Mouse (Mus musculus): ENCODE measurements around the gene 4933425L06Rik. TPM values are rescaled to one million over a fixed set of nuclear protein-coding genes. Genes with fewer than 3 reads are reported as not detected.

The 4933425L06Rik gene
- polyA plus RNA-seq, 1 experiment from 2014 or later: not detected

DNA sequence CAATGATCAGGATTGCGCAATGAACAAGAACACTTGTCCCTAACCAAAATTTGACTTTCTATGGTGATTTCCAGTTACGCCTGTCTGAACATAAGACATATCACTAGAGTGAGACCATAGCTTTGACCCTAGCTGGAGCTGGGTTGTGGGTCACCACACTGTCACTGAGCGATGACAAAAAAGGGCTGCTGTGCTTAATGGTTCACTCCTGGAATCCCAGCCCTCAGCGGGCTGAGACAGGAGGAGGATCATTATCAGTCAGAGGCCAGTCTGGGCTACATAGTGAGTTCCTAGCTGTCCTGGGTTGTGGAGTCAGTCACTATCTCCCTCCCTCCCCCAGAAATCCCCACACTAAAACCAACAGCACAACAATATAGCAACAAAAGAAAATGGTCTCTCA lies 18.8 kb downstream of the 4933425L06Rik start:
- Histone ChIP-seq H3K36me3 (ENCODE audit: inconsistent target) (no peaks in the 10 kb centered on the region), H3K4me3 (ENCODE audit: inconsistent target) (no peak overlapping the region), H3K27ac (no peak overlapping the region), H3K79me2 (ENCODE audit: inconsistent target) (no peaks in the 10 kb centered on the region)
- WGBS (ENCODE audit: missing documents): 95% methylated on average over 4 of the region's 4 CpGs

DNA sequence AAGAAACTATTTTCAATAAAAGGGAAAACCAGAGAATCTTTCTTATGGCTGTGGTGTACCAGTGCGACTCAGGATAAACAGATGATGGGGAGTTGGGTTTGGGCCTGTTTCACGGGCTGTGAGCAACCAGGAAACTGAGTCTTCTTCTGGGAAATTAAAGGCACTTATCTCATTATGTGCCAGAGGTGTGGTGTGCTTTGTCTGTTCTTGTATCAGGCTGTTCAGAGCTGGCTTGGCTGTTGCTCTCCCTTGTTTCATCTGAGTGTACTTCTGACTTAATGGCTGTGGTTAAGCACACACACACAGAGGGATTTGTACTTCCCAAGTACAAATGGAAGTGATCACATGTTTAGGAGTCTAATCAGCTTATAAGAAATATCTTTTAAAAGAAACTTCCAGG lies 22.5 kb downstream of the 4933425L06Rik start:
- H3K36me3 ChIP-seq (ENCODE audit: inconsistent target): no peaks in the 10 kb centered on the region

DNA sequence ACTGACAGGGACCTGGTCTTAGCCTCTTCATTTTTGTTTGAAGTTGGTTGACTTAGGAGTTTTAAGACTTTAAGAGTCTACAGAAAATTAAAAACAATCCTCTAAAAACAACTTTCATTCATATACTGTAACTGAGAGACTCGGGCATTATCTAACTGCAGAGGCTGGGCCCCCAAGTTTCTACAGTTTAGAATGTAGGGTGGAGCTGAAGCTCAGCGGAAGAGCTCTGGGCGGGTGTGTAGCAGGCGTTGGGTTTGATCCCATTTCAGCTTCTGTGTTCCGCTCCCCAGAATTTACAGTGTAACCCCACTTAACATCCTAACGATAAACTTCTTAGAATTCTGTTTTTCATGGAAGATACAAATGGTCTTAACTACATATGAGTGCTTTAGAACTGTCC lies 29.7 kb downstream of the 4933425L06Rik start:
- H3K36me3 ChIP-seq (ENCODE audit: inconsistent target): no peaks in the 10 kb centered on the region
- no peak overlapping the region for H3K4me3 ChIP-seq (ENCODE audit: inconsistent target)
- 95% methylated on average over 6 of the region's 6 CpGs for WGBS (ENCODE audit: missing documents)
- no peaks in the 10 kb centered on the region for H3K79me2 ChIP-seq (ENCODE audit: inconsistent target)
- no peak overlapping the region for H3K27ac ChIP-seq

More for the DNA sequence above, 22.5 kb downstream of the 4933425L06Rik start:
- no peaks in the 10 kb centered on the region for H3K79me2 ChIP-seq (ENCODE audit: inconsistent target)
- H3K27ac ChIP-seq: no peak overlapping the region
- 91% methylated on average over 2 of the region's 2 CpGs for WGBS (ENCODE audit: missing documents)
- no peak overlapping the region for H3K4me3 ChIP-seq (ENCODE audit: inconsistent target)

DNA sequence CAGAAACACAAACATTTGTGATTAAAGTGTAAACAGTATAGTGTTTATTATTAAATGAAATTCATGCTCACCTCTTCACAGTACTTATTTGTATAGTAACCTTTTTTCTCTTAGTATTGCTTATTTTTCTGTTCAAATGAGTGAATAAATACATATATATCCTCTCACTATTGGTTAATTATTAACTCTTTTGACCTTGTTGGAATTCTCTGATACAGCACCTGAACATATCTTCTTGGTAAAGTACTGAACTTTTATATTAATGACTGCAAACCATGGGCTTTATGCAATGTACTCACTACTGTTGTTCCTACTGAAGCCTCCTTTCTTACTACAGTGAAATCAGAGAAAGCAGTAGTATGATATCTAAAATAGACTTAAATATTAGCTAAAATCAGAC lies 39.7 kb downstream of the 4933425L06Rik start:
- Histone ChIP-seq H3K4me3 (ENCODE audit: inconsistent target) (no peak overlapping the region), H3K36me3 (ENCODE audit: inconsistent target) (no peaks in the 10 kb centered on the region), H3K79me2 (ENCODE audit: inconsistent target) (no peaks in the 10 kb centered on the region), H3K27ac (no peak overlapping the region)

DNA sequence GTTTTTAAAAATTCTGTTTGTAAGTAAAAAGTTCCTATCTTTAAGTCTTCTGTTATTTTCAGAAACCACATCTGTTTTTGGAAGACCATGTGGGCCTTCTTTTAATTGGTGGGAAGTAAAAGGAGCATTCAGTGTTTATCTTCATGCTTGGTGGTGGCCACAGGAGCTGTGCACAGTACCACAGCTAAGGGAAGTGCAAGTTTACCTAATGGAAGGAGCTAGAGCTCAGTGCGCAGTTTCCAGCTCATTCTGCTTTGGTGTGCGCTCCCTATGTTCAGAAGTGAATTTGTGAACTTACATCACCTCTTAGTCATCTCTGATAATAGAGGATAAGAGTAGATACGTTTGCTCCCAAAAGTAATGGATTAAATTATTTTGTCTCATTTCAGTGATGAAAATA lies 40.2 kb downstream of the 4933425L06Rik start:
- no peaks in the 10 kb centered on the region for H3K79me2 ChIP-seq (ENCODE audit: inconsistent target)
- H3K4me3 ChIP-seq (ENCODE audit: inconsistent target): no peak overlapping the region
- H3K27ac ChIP-seq: no peak overlapping the region
- WGBS (ENCODE audit: missing documents): 86% methylated on average over 3 of the region's 3 CpGs
- no peaks in the 10 kb centered on the region for H3K36me3 ChIP-seq (ENCODE audit: inconsistent target)

DNA sequence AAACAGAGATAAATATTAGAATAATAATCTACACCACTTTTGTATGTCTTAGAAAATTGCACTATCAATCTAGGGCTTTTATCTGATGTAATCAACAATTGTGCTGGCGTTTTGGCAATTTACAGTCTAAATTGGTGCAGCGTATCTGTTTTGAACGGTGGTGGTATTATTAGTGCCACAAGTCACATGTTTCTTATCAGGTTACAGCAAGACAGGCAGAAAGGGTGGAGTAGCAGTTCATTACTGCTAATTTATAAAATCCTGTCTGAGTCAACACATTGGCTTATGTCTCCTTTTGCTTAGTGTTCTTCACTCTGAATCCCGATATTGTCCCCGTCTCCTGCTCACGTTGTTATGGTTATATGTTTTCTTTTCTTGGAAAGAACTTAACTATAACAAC lies 48.2 kb downstream of the 4933425L06Rik start:
- Histone ChIP-seq H3K36me3 (ENCODE audit: inconsistent target) (no peaks in the 10 kb centered on the region), H3K79me2 (ENCODE audit: inconsistent target) (no peaks in the 10 kb centered on the region), H3K27ac (no peak overlapping the region), H3K4me3 (ENCODE audit: inconsistent target) (no peak overlapping the region)
- 90% methylated on average over 6 of the region's 6 CpGs for WGBS (ENCODE audit: missing documents)

DNA sequence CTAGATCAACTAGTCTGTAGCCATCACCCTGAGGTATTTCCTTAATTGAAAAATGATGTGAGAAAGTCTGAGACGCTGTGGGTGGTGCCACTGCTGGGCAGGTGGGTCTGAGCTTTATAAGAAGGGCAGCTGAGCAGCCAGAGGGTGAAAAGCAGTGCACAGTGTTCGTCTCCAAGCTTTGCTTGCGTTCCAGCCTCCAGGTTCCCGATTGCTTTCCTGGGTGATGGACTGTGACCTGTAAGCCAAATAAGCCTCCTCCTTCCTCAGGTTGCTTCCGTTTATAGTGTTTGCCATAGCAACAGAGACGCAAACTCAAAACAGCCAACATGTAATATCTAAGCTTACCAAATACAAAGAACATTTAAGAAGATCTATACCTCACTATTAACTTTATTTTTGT lies 50.4 kb downstream of the 4933425L06Rik start:
- H3K4me3 ChIP-seq (ENCODE audit: inconsistent target): no peak overlapping the region
- 99% methylated on average over 6 of the region's 6 CpGs for WGBS (ENCODE audit: missing documents)
- H3K27ac ChIP-seq: no peak overlapping the region
- no peaks in the 10 kb centered on the region for H3K79me2 ChIP-seq (ENCODE audit: inconsistent target)
- H3K36me3 ChIP-seq (ENCODE audit: inconsistent target): no peaks in the 10 kb centered on the region

DNA sequence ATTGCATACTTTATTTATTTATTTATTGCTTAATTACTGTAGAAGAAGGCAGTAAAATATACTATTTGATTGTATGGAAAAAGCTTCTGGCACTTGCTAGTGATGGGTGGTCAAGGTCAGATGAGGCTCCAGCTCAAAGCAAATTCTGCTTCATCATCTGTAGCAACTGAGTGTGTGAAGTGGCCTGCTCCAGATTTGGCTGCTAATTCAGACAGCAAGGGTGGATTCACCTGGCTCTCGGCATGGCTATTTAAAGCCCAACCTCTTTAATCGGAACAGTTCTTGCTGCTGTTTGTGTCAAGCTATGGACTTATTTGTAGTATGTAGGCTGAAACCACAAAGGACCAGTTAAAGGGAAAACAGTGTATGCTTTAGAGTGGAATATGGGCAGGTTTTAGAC lies 50.9 kb downstream of the 4933425L06Rik start:
- no peak overlapping the region for H3K4me3 ChIP-seq (ENCODE audit: inconsistent target)
- no peaks in the 10 kb centered on the region for H3K36me3 ChIP-seq (ENCODE audit: inconsistent target)
- 100% methylated on average over 2 of the region's 2 CpGs for WGBS (ENCODE audit: missing documents)
- H3K27ac ChIP-seq: no peak overlapping the region
- no peaks in the 10 kb centered on the region for H3K79me2 ChIP-seq (ENCODE audit: inconsistent target)

DNA sequence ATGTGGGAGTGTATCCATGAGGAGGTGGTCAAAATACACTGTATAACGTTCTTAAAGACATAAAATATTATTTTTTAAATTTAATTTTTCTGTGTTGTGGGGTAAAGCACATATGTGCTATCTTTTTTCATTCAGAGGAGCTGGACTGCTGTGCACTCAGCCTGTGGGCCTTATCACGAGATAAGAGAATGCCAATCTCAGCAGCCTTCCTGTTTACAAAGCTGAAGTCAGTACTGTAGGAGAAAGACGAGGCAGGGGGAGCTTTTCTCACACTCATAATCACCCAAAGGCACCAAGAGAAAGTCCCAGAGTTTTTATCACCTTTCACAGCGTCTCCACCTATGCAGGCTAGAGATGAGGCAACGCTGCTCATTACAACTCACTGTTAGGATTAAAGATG lies 52.5 kb downstream of the 4933425L06Rik start:
- 74% methylated on average over 5 of the region's 5 CpGs for WGBS (ENCODE audit: missing documents)
- Histone ChIP-seq H3K4me3 (ENCODE audit: inconsistent target) (no peak overlapping the region), H3K79me2 (ENCODE audit: inconsistent target) (no peaks in the 10 kb centered on the region), H3K27ac (no peak overlapping the region), H3K36me3 (ENCODE audit: inconsistent target) (no peaks in the 10 kb centered on the region)

DNA sequence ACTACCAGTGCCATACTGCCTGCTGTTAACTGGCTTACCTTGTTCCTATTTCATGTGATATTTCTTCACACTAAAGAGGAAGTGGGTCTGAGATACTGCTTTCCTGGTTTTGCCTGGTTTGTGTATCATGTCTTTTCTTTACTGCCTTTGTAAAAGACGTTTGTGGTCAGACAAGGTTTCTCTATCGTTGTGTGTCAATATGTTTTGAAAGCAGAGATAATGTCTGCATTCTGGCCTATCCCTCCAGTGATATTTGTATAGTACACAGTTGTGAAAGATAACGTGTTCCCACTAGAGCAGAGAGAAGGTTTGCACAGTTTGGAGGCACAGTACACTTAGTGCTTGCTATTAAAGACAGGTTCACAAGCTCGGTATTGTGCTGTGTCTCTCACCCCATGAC lies 58.0 kb downstream of the 4933425L06Rik start:
- WGBS (ENCODE audit: missing documents): 3% methylated on average over 4 of the region's 4 CpGs
- Histone ChIP-seq H3K36me3 (ENCODE audit: inconsistent target) (no peaks in the 10 kb centered on the region), H3K4me3 (ENCODE audit: inconsistent target) (no peak overlapping the region), H3K27ac (no peak overlapping the region), H3K79me2 (ENCODE audit: inconsistent target) (no peaks in the 10 kb centered on the region)

DNA sequence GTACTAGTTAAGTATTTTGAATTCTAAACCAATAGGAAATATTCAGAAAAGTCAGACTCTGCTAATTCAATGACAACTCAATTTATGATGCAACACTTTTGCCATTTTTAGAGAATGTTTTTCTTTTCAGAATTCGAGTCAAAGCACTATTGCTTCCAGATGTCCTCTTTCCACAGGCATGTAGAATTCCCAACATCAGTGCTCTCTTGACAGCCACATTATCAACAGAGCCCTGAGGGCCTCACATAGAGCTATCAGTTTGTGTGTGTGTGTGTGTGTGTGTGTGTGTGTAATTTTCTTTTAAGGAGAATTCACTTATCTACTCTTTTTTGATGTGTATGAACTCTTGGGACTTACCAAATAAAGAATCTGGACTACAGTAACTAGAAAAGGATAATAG lies 64.9 kb downstream of the 4933425L06Rik start:
- Histone ChIP-seq H3K4me3 (ENCODE audit: inconsistent target) (no peak overlapping the region), H3K27ac (no peak overlapping the region), H3K36me3 (ENCODE audit: inconsistent target) (no peaks in the 10 kb centered on the region), H3K79me2 (ENCODE audit: inconsistent target) (no peaks in the 10 kb centered on the region)
- no CpG with 5 or more reads among the region's 1 CpGs for WGBS (ENCODE audit: missing documents)

DNA sequence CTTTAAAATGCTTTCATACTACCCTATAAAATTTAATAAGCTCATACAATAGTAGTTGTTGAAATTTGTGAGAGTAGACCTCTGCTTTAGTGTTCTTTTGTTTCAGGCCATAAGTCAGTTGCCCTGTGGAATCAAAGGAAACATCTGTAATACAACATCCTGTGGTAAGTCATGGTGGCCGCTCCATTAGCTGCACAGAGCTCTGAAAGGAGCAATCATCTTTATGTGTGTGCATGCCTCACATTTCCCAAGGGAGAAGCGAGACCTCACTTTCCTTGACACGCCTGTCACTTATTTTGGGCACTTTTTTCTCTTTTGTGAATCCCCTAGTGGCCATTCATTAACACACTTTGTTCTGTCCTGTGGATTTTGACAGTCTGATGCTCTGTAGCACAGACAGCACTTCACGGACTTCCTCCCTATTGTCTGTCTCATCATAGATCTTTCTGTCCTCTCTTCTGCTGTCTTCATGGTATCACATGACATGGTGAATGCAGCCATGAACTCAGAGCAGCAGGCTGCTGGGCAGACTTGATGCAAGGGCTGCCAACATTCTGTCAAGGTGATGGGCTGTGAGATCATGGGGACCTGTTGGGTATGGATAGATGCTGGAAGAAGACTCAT lies 66.0 kb downstream of the 4933425L06Rik start:
- Histone ChIP-seq H3K27ac (no peak overlapping the region), H3K4me3 (ENCODE audit: inconsistent target) (no peak overlapping the region), H3K36me3 (ENCODE audit: inconsistent target) (no peaks in the 10 kb centered on the region), H3K79me2 (ENCODE audit: inconsistent target) (no peaks in the 10 kb centered on the region)
- 30% methylated on average over 4 of the region's 4 CpGs for WGBS (ENCODE audit: missing documents)

DNA sequence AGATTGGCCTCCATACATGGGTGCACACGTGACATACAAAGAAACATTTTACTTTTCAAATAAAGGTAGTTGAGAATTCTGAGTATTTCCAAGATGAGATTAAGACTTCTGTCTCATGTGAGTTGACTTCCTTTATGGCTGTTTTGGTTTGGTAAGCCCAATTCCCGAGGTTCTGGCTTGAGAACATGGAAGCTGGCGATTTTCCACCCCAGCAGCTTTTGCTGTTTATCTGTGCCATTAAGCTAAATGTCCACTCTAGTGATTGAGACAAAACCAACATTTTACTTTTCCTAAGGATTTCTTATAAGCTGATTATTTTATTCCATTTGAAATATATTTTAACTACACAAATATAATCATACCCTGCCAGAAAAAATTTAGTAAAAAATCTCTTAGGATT lies 68.1 kb downstream of the 4933425L06Rik start:
- Histone ChIP-seq H3K27ac (no peak overlapping the region), H3K4me3 (ENCODE audit: inconsistent target) (no peak overlapping the region), H3K79me2 (ENCODE audit: inconsistent target) (no peaks in the 10 kb centered on the region), H3K36me3 (ENCODE audit: inconsistent target) (no peaks in the 10 kb centered on the region)
- 93% methylated on average over 3 of the region's 3 CpGs for WGBS (ENCODE audit: missing documents)

DNA sequence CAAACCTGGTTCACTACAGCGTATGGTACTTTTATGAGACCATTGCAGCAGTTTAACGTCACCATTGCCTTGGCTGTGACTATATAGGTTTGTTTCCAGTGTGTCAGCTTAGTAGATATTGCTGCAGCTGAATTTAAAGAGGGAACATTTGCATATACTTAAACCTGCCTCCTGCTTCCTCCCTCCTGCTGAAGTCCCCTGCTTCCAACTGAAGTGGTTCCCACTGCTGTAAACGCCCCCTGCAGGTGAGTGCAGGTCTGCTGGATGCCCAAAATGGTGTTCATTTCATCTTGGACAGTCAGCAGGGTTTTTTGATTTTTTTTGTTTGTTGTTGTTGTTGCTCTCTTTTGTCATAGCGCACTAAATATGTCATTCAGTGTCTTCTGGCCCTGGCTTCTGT lies 72.0 kb downstream of the 4933425L06Rik start:
- WGBS (ENCODE audit: missing documents): 83% methylated on average over 4 of the region's 4 CpGs
- no peak overlapping the region for H3K27ac ChIP-seq
- H3K79me2 ChIP-seq (ENCODE audit: inconsistent target): no peaks in the 10 kb centered on the region
- no peak overlapping the region for H3K4me3 ChIP-seq (ENCODE audit: inconsistent target)
- no peaks in the 10 kb centered on the region for H3K36me3 ChIP-seq (ENCODE audit: inconsistent target)

DNA sequence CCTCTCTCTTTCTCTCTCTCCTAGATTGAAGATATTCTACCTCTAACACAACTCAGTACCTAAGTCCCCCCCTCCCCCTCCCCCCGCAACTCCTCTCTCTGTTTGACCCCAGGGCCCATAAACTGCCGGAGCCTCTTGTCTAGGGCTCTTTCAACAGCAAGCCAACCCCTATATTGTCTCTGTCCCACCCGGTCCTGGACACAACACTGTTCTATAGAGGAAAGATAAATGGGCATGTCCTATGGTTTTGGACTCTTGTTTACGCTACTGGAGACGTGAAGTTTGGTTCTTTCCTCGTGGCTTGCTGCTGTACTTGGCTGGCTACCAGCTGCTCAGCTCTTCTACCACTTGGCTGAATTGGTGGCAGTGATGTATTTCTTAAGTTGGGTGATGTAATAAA lies 83.5 kb downstream of the 4933425L06Rik start:
- WGBS (ENCODE audit: missing documents): 86% methylated on average over 5 of the region's 6 CpGs

More for the DNA sequence above, 83.5 kb downstream of the 4933425L06Rik start:
- Histone ChIP-seq H3K79me2 (ENCODE audit: inconsistent target) (no peaks in the 10 kb centered on the region), H3K36me3 (ENCODE audit: inconsistent target) (no peaks in the 10 kb centered on the region), H3K4me3 (ENCODE audit: inconsistent target) (no peak overlapping the region), H3K27ac (no peak overlapping the region)

Measured in macrophage (primary cell).